Mouse (Mus musculus) liver, embryonic 14.5 days (tissue): ENCODE measurements at regions not wholly inside any gene's neighbourhood (a gene's known extent, or its start where the extent isn't known, plus 50 kb on each side); places are given as distances from the start of the nearest gene placed in this dataset.

Source experiments
- CTCF ChIP-seq: IDR thresholded peaks from 2 replicates; pipeline ENCODE4 v1.5.1; 2016; ENCODE audit warnings: antibody characterized with exemption, low read depth, control low read depth
- EP300 ChIP-seq: IDR thresholded peaks from 2 replicates; pipeline ENCODE4 v1.6.1; 2016; ENCODE audit warnings: antibody characterized with exemption, low read depth

- TF ChIP-seq CTCF, result no peak
- no peak for TF ChIP-seq EP300
Measured at GRCm38 (mm10) chr9:69900871-69901270, 88.4 kb upstream of the Bnip2 start.
